Mouse (Mus musculus) A20 (cell line): ENCODE data around the gene Rcbtb1.

Experiments used
- DNase-seq: peaks from one replicate; pipeline ENCODE4 v3.0.0-alpha.2; 2011; ENCODE audit warnings: low read depth, low spot score

The Rcbtb1 gene

DNA sequence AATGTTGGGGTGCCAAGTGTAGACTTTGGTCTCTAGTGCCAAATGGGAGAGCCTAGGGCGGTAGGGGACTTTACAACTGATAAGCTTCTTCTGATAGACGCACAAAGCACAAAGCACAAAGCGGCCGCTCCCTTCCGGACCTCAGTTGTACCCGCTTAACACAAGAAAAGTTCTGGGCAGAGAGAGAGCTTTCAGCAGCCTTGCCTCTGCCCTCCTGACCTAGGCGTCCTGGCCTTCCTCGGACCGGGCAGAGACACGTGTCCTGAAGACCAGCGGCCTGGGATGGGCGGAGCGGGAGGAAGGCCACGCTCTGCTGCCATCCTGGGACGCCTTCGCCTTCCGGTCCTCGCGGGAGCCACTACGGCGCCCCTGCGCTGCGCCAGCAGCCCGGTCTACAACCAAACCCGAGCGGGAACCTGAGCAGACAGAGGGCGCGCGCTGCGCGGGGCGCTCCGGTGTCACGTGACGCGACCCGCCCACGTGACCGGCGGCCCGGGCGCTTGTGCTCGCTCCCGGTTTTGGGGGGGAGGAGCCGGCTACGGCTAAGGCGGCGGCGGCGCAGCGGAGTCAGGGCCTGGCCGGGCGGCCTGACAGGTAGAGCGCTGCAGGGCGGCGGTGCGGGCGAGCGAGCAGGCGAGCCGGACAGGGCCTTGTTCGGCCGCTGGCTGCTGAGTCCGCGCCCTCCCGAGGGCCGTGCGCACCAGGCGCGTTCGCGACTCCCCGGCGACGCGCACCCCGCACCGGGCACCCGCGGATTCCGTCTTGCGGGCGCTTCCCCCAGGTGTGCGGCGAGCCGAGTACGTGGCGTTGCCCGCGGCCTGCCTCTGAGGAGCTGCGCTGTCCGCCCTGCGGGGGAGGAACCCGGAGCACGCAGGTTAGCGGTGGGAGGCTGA is at the start of gene Rcbtb1:
Gene Rcbtb1, plus strand, starts transcription at position 499 of the 893 bp plus-strand sequence.
- DNase-seq, result peak; percentile 97

- no peak for DNase-seq
Measured at GRCm38 (mm10) chr14:59155589-59155988, 45.4 kb upstream of the Rcbtb1 start.

DNA sequence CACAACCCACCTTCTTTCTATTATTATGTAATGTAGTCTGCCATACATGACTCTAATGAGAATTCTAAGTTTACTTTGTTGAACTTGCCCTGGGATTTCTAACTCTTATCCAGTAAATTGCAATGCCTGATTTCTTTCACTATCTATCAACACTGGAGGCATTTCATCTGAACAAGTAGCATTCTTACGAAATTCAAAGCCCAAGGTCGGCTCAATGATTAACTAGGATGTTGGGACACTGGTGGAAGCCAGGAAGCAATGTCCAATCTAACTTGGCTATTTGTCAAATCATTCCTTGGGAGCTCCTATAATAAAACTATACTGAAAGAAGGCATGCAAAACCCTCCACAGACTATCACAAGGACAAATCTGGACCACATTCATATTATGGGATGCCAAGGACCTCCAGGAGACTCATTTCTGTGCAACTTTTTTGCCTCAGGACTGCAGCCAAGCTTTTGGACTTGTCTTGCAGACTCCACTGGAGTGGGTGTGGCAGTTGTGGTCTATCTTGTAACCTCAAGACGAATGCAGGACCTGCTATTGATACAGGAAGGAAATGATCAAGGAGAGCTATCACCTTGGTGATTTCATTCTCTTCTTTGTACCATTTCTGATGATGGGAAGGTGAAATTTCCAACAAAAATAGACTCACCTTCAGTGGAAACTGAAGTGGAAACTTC is 43.9 kb upstream of the Rcbtb1 start:
- no peak for DNase-seq

DNA sequence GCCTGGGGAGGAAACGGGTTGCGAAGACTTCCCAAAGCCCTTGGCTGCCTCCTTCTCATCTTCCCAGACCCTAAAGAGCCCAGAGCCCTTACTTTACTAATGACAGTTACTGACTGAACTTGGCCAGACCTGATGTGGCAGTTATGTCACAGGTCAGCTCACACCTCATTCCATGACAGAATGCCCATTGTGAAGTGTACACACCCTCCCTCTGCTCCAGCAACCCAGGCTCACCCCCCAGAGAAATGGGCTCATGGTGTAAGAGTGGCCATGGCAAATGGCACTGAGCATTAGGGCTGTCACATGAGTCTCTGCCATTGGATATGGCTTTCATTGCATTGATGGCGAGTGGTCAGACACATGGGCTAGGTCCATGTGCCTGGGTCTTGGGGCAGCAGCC is 22.4 kb upstream of the Rcbtb1 start, which contains the start of gene Gm5142:
Gene Gm5142, minus strand, starts transcription at position 101 of the 400 bp plus-strand sequence.
- DNase-seq, result no peak

DNA sequence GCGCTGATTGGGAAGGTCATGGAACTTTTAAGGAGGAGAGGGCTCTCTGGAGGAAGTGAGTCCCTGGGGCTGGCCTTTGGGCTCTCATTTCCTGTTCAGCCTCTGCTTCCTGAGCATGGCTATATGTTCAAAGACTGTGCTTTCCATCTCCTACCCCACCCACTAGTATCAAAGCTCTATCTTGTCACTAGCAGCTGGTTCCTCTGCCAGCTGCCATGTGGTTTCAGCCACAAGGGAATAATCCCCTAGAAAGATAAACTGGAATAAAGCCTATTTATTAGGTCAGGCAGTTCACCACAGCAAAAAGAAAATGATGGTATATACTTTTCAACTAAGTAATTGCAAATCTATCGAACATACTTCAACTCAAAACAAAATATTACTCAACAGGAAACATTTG is 18.3 kb upstream of the Rcbtb1 start:
- DNase-seq, result no peak

- no peak for DNase-seq
Measured at GRCm38 (mm10) chr14:59185514-59185913, 15.5 kb upstream of the Rcbtb1 start.

GRCm38 (mm10) chr14:59186121-59186520 is 14.9 kb upstream of the Rcbtb1 start:
- no peak for DNase-seq

DNA sequence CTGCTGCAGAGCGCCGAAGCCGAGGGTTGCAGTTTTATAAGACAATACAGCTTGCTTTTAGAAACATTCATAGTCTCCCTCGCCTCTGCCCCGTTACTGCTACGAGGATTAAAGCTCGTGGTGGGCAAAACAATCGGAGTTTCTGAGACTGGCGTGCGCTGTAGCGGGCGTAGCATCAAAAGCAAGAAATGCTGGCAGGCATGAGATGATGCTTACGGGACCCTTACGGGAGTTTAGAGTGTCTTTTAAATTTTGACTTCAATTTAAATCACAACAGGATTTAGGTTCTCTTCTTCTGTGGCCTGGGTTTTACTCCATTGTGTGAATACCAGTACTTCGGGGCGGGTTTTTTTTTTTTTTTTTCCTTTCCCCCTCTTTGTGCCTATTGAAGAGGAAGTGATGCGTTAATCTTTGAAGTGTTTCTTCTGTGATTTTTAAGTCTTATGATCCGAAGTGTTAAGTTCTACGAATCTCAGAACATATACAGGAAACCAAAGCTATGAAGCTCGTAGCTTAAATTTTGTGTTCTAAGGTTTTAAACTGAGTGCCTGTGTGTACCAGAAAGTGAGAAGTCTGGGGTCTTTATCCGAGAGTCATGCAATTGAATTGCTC is 701 bp downstream of the Rcbtb1 start:
- DNase-seq, result peak; percentile 69

- no peak for DNase-seq
Measured at GRCm38 (mm10) chr14:59205461-59205860, 4.5 kb downstream of the Rcbtb1 start.

DNA sequence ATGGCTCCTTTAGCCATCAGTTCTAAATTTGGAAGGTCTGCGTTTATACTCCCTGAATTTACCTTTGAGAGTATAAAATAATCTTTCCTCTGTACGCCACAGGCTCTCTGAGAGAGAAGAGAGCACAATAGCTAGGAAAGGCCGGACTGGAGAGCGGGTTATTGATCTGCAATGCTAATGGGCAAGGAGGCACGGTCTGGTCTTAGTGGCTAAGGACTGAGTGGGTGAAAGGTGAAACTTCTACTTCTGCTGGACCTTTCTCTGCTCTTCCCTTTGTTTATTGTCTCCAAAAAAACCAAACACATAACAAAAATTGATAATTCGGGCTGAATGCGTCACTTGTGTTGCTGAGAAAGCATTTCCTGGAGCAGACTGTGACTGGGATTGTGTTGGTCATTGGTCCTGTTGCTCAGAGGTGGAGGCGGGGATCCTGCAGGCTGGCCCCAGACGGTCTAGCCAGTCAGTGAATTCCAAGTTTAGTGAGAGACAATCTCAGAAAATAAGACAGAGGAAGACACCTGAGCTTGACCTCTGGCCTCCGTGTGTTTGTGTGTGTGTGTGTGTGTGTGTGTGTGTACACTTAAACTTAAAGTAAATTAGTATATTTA is 5.1 kb downstream of the Rcbtb1 start:
- DNase-seq, result no peak

GRCm38 (mm10) chr14:59209003-59209402 is 8.0 kb downstream of the Rcbtb1 start:
- DNase-seq, result no peak

GRCm38 (mm10) chr14:59209816-59210215 is 8.8 kb downstream of the Rcbtb1 start:
- no peak for DNase-seq

DNA sequence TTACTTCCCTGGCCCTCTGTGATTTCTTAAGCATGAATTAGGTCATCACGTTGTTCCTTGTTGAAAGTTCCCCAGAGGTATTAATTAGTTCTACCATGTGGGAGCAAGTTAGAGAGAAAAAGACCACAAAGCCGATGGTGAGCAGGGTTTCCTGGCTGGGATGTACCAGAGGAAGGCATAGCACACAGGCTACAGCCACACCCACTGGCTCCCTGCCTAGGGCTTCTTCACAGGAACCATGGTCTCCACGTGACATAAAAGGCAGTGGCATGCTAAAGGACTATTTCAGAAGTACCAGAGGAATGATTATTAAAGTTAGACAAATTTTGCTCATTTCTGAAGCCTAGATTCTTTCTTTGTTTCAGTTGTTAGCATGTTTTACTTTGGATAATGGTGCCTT is 18.2 kb downstream of the Rcbtb1 start:
- DNase-seq, result no peak

- no peak for DNase-seq
Measured at GRCm38 (mm10) chr14:59226240-59226639, 25.2 kb downstream of the Rcbtb1 start.

- no peak for DNase-seq
Measured at GRCm38 (mm10) chr14:59229822-59230221, 28.8 kb downstream of the Rcbtb1 start.

DNA sequence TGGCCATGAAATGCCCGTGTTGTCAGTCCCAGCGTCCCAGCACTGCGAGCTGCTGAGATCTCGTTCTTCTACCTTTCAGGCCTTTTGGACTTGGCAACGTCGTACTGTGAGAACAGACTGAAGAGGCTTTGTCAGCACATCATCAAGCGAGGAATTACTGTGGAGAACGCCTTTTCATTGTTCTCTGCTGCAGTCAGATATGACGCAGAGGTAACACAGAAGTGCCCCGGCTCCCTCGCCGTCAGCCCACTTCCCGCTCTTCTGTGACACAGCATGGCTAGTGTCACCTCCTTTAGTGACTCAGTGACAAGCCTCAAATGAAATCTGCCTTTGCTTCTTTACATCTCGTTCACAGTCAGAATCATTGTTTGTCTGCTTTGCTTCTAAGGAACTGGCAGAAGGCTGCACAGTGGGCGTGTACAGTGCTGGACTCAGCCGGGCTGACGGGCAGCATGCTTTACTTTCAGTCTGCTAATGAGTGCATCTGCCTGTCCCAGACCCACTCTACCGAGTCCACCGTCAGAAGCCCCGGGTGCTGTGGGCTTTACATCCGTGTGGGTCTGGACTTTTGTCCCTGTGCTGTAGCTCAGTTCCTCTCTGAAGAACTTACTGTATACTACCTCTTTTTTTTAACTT is 29.4 kb downstream of the Rcbtb1 start:
- no peak for DNase-seq

DNA sequence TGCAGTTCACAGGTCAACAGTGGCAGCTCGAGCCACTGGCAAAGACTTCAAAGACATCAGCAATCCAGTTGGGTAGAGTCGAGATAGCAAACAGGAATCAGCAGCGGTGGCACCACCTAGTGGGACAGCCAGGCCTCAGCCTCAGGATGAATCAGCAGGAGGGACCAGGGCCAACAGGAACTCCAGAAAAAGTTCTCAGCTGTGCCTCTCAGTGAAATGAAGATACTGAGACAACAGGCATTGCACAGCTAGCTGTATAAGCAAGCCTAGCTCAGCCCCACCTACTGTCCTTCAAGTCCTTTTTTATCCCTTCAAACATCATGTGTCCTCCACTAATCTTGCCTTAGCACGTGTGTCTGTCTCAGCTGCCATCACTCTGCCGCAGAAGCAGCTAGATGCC is 31.0 kb downstream of the Rcbtb1 start:
- peak; percentile 24 for DNase-seq

- DNase-seq, result no peak
Measured at GRCm38 (mm10) chr14:59233635-59234034, 32.6 kb downstream of the Rcbtb1 start.

DNA sequence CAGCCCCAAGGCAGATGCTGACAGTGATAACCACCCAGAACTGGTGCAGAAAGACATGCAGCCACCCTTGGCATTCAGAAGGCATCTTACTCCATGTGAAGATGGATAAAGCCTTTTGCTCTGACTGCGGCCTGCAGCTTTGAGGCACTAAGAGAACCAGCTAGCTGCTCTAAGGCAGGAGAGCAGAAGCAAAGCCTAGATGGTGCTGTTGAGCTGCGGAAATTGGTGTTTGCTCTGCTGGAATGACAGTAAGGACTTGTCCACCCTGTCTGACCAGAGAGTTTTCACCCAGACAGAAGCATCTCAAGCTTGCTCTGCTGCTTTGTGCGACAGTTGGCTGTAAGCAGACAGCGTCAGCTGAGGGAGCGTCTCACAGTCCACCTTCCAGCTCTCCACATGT is 49.3 kb downstream of the Rcbtb1 start:
- DNase-seq, result peak; percentile 31

DNA sequence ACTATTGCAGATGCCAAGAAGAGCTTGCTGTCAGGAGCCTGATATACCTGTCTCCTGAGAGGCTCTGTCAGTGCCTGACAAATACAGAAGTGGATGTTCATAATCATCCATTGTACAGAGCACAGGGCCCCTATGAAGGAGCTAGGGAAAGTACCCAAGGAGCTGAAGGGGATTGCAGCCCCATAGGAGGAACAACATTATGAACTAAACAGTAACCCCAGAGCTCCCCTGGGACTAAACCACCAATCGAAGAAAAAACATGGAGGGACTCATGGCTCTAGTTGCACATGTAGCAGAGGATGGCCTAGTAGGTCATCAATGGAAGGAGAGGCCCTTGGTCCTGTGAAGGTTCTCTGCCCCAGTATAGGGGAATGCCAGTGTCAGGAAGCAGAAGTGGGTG is 54.9 kb downstream of the Rcbtb1 start:
- peak; percentile 12 for DNase-seq

DNA sequence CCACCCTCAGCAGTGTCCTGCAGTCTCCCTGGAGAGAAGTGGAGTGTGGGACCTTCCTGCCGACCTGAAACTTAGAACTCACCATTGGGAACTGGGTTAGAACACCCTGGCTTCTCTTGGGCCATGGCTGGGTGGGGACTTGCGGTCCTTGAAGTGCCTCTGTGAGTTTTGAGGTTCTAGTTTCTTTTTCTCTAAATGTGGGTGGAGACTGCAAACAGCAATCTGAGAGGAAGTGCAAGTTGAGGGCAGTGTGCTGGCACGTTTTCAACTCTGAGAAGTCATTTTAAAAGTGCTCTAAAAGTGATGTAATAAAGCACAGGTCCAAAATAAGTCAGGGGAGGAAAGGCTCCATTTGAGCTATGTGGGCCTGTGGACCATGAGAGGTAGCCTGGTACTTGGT is 59.0 kb downstream of the Rcbtb1 start, which contains the start of gene Gm6904:
Gene Gm6904, minus strand, starts transcription at position 161 of the 400 bp plus-strand sequence.
- peak; percentile 85 for DNase-seq
